Mouse (Mus musculus) cerebellum, postnatal 14 days (tissue): ENCODE results near the gene Slc26a1.
A peak's percentile ranks its signal among the peaks of the same experiment; 100 is the strongest.

Source experiments
- DNase-seq, 2 experiments: peaks; one replicate each; pipeline ENCODE4 v3.0.0; 2021; ENCODE audit warnings: mixed read lengths in 2 of 2

Slc26a1 gene

DNA sequence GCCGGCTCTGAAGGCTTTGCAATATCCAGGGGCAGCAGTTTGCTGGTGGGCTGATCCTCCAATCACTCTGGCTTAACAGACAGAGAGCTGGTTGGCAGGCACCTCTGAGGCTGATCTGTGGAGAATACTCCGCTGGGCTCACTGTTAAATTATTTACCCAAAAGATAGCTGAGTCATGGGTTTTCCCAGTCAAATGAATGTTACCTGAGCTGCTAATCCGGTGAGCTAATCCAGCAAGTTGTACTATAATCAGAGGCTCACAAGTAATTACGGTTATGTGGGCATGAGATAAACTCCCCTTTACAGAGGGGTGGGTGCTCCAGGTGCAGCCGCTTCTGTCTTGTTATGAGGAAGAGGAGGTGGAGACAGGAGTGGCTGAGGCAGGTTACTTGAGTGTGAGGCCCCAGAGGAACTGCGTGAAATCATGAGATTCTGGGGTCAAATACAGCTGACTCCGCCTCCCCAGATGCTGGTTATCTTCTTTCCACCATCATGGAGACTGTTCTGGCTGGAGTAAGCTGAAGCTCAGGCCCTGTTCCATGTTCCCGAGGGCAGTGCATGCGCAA, at the start of gene Slc26a1:
TSS of gene Slc26a1 (minus strand) at position 319 of the 566 bp plus-strand sequence.
- no peak for DNase-seq

DNA sequence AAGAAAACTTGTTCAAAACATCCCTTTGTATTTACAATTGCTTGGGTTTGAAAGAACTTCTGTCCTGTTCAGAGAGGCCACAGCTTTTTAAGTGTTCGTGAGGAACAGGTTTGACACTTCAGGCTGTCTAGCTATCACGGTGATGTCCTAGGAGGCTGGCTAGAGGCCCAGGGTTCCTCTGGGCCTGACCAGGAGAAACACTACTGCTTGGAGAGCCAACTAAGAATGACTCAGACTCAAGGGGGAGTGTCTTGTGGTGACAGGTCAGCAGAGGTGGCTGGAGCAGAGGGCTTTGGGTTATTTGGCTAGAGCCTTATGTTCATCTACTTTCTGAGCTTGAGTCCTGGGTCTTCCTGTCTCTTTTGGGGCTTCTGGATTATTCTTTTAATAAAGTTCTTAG, 48.6 kb upstream of the Slc26a1 start:
- DNase-seq: no peak

DNA sequence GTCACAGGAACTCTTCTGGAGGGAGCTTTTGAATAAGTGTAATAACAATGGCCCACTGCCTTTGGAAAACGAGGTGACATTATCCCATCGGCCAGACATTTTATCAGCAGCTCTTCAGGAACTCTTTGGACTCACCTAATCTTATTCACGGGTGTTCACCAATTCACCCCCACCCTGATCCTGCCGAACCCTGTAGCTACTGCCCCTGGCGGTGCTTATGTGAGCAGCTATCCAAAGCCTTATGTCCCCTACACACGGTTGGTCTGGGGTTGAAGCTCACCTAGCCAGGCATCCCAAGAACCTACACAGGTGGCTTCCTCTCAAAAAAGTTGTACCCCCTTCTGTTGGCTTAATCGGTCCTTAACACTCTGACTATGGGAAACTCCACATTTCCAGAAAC, 44.4 kb upstream of the Slc26a1 start:
- DNase-seq: no peak

DNA sequence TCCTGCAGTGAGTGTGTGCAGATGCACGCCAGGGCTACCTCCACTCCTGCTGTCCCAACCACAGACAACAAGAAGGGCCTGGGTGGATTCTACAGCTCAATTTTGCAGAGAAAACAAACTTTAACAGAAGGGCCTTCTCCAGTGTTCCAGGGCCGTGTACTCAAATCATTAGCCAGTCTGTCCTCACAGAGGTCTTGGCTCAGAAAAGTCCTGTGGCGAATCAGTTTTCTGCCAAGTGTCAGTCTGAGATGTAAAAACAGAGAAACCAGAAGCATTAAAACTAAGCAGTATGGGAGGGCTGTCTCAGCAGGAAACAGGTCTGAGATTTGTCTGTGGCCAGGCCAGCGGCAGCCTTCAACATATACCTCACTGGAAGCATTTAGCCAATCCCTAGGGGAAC, 42.7 kb upstream of the Slc26a1 start:
- DNase-seq: peak; percentile 71 to 72

DNA sequence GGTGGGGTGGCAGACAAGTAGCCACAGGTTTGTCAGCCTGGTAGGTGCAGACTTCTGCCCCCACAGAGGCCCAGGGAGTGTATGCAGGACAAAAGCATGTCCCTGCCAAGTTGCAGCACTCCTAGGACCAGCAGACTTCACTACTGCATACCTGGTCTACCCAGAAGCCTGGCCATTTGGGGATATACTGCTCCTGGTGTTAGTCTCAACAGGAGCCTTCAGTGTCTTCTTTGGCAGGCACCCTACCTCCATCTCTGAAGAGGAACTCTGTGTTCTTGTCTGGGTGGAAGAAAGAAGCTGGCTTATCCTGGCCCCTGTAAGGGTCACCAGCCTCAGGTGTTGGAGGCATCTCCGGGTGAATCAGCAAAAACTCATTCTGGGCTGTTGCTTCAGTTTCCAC, 40.6 kb upstream of the Slc26a1 start:
- DNase-seq: no peak

DNA sequence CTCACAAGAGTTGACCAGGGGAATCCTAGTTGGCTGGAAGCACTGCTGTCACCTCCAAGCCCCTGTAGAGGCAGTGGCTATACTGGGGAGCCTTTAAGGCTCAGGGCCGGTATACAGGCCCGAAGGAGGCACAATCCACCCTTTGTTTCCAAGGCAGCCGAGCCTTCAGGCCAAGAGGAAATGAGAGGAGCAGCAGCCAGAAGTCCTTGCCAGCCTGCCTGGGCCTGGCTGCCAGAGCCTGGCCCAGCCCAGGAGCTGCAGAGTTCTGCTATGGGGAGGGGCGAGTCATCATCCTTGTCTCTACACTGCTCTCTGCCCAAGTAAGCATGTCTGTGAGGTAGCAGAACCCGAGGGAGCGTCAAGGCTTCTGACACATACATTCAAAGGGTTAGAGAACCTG, 38.8 kb upstream of the Slc26a1 start:
- DNase-seq: peak; percentile 69 to 73

DNA sequence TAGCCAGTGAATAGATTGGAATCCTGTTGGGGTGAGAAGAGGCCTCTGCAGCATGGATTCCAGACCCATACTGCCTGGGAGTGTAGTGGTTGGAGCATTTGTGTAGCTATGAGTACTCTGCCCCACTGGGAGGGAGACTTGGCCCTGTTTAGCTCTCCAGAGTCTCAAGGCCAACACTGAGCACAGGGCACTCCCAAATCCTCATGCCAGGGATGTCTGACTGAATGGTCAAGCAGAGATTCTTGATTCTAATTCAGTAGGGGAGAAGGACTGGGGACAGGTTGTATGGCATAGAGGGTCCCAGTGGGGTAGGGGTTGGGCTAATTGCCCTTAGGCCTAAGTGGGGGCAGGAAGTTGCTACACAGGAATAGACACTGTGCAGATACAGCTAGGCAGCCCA, 38.3 kb upstream of the Slc26a1 start:
- peak in 1 of 2 experiments; percentile 29 for DNase-seq

DNA sequence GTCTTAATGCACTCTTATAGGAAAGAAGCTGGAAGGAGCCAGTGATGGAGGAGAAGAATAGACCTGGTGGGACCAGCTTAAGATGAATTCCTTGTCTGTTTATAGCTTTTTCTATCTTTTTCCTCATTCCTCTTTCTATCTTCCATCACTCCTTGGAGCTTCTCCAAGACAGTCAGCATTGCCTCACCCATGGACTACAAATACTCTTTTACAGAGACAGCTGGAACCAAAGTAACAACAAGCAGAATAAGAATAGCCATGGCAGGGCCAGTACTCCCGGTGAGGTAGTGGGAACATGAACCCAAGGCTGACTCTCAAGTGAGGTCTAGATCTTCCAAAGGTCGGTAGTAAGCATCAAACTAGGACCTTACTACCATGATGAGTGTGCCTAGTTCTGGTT, 37.7 kb upstream of the Slc26a1 start:
- DNase-seq: no peak

DNA sequence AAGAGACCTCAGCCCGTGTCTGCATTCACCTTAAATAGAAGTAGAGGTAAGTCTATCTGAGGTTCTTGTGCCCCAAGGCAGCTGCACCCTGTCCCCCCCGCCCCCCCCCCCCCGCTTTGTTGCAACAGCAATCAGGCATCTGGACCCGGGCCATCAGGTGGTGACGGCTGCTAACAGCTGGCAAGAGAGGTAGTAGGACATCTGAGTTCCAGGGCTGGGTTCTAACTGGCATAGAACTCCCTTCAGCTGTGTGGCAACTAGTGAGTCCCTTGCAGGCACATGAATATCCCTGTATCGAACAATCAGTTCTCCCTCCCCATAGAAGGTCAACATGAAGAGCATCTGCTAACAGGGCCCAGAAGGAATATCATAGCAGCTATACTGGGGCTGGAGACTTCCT, 36.6 kb upstream of the Slc26a1 start:
- DNase-seq: no peak

DNA sequence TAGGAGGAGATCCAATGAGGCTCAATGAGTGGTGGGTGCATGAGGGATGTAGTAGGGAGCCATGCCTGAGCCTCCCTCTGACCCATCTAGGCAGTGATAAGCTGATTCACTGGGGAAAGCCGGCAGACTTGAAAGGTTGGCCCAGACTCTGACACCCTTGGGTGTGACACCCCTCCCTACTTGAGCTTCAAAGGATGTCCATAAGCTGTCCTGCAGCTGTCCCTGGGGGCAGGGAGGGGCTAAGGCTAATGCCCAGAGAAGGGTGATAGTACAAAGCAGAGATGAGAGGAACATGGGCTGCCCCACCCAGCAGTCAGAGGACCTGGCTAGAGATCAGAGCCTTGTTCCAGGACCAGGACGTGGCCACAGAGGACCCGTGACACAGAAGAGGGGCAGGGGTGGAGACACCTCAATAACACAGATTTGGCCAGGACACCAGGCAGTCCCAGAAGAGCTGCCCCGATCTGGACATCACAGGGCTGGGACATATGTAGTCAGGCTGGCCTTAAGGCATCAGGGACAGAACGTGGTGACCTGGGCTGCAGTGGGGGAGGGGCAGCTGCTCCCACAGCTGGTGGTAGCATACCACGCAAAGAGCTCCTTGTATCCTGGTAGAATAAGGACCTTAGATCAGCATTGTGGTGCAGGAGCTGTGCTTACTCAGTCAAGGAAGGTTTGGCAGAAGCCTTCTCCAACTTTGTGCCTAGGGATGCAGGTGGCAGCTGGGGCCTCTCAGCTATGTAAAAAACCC, 33.8 kb upstream of the Slc26a1 start:
- DNase-seq: no peak

DNA sequence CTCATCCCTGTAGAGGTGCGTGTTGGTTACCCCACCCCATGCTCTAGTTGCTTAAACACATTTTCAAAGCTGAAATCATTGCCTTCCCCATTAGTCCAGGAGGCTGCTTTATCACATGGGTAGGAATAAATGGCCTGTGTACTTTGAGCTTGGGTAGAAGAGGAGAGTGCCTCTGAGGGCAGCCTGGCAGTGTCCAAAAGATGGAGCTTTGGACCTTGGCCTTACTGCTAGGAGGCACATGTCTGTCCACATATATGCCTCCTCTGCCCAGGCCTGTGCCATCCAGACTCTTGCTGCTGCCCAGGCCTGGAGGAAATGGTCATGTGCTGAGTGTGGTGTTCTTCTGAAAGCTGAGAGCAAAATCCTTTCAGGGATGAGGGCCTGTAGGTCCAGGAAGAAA, 33.0 kb upstream of the Slc26a1 start:
- DNase-seq: no peak

DNA sequence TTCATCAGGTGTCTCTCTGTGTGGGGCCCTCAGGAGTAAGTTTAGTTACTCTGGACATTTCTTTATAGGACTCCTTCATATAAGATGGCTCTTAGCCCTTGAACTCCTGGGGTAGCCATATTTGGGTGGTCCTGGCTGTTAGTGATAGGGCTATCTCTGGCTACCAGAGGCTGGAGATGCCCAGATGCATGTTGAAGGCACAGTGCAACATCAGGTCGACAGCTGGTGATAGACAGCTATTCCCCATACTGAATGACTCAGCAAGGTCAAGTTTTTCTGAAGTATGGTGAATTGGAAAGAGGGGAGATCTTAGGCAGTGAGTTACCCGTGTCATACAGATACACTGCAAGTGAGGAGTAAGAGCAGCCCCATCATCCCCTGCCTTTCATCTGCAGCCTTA, 32.4 kb upstream of the Slc26a1 start:
- DNase-seq: no peak

DNA sequence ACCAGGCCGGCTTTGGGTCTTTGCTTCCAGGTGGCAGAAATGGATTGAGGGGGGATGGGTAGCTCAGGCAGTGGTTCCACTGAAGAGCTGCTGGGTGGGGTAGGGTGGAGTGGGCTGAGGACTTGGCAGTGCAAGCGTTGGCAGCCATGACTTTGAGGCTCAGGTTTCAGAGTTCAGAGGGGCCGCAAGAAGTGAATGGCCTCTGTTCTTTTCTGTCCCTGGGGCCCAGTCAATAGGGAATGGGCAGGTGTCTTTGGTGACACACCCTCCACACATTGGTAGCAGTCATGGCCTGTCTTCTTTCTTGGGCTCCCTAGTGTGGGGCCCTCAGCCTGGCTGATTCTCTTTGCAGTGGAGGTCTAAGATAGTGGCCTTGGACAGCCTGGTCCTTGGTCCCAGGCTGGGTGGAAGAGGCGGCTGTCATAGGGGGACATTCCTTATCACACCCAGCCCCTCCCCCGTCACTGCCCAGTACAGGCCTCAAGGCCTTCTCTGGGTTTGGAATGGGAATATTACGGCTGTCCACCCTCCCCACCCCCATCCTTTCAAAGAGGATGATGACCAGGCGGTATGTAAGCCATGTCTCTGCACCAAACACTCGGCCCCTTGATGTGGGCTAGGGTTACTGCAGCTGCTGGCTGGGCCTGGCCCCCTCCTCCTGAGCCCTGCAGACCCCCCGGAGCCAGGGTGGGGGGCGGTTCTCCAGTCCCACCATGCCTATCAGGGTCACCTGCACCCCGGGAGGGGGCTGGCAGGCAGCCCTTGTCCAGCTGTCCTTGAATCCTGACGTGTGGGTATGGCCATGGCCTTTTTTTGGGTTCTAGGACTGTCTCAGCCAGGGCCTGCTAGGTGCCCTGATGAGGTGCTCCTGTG, 28.6 kb upstream of the Slc26a1 start:
- DNase-seq: no peak

DNA sequence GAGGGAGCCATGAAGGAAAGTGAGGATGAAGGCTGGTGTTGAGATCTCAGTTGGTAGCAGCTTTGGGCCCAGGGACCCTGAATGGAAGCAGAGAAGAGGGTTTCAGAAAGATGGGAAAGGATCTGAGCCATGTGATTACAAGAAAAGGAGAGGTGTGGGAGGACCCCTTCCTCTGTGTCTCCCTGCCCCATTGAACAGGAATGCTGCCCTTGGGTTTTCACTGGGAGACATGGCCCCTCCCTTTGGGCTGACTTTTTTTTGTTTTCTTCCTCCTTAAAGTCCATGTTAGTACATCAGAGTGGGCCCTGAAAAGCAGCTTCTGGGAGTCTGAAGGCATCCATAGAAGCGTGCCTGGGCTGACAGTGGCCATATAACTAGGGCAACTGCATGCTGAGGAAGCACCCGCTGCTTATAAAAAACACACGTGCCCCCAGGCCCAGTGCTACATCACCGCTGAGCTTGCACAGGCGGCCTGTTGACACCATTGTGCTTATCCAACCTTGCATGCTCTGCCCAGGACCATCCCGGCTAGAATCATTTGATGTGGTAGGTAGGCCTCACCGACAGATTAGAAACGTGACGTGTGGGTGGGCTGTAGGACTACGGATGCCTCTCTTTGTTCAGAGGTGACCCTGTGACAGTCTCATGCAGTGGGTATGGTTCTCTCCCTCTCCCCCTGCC, 26.1 kb upstream of the Slc26a1 start:
- DNase-seq: no peak

DNA sequence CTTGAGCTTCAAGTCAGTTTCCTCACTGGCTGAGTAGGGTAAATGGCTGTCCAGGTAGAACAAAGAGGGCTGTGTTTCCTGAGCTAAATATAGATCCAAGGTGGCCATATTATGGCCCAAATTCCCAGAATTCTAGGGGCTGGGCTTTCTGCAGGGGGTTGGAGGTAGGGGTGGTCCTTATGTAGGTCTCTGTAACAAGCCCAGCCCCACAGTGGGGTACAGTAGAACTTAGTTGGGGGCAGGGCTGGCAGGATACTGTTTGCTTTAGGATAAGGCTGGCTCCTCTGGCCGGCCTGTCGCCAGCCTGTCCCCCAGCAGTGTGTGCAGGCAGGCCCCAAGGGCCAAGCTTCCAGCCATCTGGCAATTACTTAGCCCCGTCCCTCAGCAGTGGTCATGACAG, 25.0 kb upstream of the Slc26a1 start:
- DNase-seq: no peak

DNA sequence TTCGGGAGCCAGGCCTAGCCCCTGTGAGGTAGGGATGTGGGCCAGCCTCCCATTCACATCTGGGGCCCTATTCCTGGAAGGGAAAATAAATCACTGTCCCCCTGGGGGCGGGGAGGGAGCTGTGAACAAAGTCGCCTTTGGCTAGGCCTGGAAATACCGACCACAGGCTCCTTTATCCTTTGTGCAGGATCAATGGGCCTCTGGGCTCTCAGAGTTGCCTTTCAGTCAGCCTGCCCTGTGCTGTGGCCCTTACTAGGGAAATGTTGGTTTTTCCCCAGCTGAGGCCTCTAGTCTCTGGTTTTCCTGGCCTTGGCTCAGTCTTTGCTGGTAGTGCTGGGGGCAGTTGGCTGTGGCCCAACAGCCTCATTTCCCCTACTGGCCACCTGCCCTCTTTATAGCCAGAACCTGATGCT, 22.0 kb upstream of the Slc26a1 start:
- DNase-seq: peak in 1 of 2 experiments; percentile 23

DNA sequence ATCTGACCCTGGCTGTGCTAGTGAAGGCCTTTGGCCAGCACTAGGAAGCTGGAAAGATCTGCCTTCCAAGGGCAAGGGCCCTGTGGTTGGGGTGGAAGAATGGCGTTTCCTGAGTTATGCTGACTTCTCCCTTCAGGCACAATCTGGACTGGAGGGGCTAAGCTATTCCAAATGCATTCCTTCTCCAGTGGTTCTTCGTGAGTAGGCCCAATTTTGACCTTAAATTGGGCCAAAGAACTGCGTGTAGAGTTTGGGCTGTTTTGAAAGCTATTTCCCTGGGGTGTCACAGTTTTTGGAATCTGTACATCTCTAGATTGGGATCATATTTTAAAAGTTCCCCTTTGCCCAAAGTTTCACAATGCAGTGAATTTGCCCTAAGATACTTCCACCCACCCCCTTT, 21.2 kb upstream of the Slc26a1 start:
- no peak for DNase-seq

DNA sequence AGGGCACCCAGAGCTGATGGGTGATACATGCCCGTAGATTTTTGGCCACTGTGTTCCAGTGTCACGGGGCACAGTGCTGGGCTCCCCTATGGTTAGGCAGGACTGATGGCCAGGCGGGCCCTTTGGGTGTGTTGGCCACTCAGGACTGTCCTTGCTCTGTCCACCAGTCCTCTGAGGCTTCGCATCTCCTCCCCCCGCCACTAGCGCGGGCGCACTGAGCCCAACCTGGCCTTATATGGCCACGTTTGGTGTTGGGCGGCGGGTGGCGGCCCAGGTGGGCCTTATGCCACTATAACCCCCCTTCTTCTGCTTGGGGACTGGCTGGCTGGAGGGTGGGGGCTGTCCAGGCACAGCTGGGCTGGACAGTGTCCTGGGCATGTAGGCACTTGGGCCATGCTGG, 20.5 kb upstream of the Slc26a1 start:
- DNase-seq: no peak

DNA sequence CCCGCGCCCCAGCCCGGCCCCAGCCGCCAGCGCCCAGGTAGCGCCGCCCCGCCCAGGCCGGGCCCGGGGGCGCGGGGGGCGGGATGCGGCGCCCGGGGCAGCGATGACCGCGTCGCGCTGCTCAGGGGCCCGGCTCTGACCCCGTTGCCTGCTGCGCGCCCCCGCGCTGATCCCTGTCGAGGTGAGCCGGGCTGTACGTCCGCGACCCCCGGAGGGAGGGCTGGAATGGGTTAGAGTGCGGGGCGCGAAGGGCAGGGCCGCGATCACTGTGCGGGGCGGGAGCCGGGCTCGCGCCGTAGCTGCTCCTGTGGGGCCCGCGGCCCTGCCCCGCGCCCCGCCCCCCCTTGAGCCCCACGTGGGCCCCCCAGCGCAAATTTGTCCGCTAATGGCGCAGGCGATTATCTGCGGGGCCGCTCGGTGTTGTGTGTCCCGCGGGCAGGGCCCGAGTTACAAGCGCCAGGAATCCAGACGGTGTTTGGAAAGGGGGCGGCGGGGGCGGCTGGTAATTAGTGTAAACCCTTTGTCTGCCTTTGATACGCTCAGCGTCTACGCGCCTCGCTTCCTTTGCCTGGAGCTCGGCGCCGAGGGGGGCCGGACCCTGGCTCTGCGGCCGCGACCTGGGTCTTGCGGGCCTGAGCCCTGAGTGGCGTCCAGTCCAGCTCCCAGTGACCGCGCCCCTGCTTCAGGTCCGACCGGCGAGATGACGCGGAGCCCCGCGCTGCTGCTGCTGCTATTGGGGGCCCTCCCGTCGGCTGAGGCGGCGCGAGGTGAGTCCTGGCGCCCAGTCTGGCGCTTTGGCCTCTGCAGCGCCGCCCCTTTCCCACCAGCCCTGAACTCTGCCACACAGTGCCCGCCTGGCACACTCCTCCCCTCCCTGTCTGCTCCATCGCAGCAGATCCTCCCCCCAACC, 19.2 kb upstream of the Slc26a1 start:
- DNase-seq: peak in 1 of 2 experiments; percentile 18

DNA sequence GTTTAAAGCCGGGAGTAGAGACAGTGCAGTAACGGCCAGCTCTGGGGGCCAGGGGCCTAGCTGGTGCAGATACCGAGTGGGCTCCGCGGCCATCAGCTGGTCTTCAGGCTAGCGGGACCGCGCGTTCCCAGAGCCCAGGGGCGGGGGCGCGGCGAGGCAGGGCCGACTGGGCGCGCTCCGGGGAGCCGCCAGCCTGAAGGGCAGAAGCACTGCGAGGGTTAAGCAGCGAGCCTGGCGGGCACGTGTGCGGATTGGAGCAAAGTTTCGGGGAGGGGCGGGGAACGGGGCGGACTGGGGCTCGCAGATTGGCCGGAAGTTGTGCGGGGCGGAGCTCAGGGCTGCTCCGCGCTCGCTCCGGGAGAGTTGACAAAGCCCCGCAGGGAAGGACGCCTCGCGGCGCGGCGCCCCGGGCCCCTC, 18.5 kb upstream of the Slc26a1 start:
- peak; percentile 64 to 71 for DNase-seq

DNA sequence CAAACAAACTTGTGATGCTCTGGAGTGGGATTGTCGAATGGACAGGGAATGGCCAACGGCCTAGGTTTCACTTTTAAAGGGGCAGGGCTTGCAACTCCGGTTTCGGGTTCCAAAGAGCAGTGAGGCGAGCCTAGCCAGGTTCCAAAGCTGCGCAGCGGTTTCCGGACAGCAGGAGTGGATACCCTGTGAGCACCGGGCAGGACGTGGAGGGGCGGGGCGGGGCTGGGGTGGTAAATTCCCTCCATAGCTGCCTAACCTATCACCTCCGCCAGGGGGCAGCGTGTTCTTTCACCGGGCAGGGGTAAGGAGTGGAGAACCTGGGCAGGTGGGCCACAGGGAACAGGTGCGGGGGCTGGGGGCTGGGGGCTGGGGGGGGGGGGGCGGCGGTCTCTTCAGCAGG, 16.9 kb upstream of the Slc26a1 start, which contains the start of gene Fgfrl1:
TSS of gene Fgfrl1 (plus strand) at position 112 of the 400 bp plus-strand sequence.
- DNase-seq: peak; percentile 32 to 54

DNA sequence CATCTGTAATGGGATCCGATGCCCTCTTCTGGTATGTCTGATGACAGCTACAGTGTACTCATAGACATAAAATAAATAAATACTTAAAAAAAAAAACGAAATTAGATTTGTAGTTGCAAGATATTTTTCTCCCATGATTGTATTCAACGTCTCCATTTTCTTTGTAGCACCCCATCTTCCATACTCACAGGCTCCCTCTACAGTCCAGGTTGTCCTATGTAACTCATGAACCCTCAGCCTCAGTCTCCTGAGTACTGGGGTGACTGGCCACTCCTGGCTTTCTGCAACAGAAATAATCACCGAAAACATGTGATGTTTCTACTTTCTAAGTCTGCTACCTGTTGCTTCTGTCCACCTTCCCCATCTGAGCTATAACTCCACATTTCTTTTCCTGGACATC, 15.8 kb upstream of the Slc26a1 start:
- no peak for DNase-seq
